Mouse (Mus musculus) right cerebral cortex, postnatal 14 days (tissue): Measurements from ENCODE around the gene Zswim7.
A peak's percentile ranks its signal among the peaks of the same experiment; 100 is the strongest.
"Not testable (repeated sequence)": the region's sequence is repeated elsewhere in the genome, so short reads cannot be mapped to it uniquely, and the experiment has no call there.

ENCODE experiments used
- DNase-seq: peaks from one replicate; pipeline ENCODE4 v3.0.0; 2022

Gene Zswim7

GRCm38 (mm10) chr11:62280675-62281600 is at the start of gene Zswim7, which contains the start of gene Ttc19:
Gene Zswim7 (minus strand): TSS chr11:62281375.
Gene Ttc19 (plus strand): TSS chr11:62281473.
- peak; percentile 95 for DNase-seq

GRCm38 (mm10) chr11:62323659-62324058 is 42.5 kb upstream of the Zswim7 start:
- no peak for DNase-seq

DNA sequence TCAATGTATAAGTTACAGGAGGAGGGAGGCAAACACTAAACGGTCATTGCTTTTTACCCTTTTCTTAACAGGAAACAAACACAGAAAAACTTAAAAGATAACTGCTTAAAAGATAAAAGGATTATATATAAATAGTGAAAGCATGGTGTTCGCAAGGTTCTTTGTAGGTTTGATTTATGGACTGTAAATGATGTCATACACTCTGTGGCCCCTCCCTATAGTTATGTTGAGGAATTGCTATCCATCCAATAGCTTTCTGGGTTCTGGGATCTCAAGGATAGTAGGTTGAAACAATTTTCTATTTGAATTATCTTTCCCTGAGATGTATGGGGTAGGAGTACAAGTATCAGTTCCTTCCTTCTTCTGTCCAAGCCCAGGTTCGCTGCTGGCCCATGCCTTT is 38.9 kb upstream of the Zswim7 start:
- no peak for DNase-seq

- peak; percentile 45 for DNase-seq
Measured at GRCm38 (mm10) chr11:62317746-62318145, 36.6 kb upstream of the Zswim7 start.

DNA sequence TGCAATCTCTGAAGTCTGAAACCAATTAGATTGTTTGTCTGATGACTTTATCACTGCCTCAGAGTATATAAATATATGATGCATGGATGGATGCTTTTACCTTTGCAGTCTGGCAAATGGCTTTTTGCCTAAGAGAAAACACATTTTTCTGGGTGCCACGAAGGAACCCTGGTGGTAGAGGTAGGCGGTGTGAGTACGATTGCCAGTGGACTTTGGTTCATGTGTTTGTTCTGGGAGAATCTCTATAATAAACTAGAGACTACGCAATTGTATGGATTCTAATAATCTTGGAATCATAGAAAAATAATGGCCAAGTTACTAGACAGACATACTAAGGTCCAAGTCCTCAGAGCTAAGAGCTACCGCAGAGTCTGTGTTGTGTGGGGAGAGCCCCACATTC is 33.8 kb upstream of the Zswim7 start:
- no peak for DNase-seq

GRCm38 (mm10) chr11:62309296-62309695 is 28.1 kb upstream of the Zswim7 start:
- DNase-seq = no peak

- DNase-seq = no peak
Measured at GRCm38 (mm10) chr11:62305866-62306265, 24.7 kb upstream of the Zswim7 start.

GRCm38 (mm10) chr11:62298883-62299282 is 17.7 kb upstream of the Zswim7 start:
- no peak for DNase-seq

GRCm38 (mm10) chr11:62294121-62294520 is 12.9 kb upstream of the Zswim7 start:
- no peak for DNase-seq

DNA sequence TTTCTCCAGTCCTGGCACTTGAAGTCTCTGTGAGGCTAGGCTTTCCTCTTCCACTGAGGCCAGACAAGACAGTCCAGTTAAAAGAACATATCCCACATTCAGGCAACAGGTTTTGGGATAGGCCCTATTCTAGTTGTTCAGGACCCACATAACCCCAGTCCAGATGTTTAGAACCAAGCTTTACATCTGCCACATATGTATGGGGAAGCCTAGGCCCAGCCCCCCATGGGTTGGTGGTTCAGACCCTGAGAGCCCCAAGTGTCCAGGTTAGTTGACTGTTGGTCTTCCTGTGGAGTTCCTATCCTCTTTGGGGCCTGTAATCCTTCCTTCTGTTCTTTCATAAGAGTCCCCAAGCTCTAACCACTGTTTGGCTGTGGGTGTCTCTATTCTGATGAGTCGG is 6.5 kb upstream of the Zswim7 start:
- no peak for DNase-seq

- no peak for DNase-seq
Measured at GRCm38 (mm10) chr11:62285020-62285419, 3.8 kb upstream of the Zswim7 start.

DNA sequence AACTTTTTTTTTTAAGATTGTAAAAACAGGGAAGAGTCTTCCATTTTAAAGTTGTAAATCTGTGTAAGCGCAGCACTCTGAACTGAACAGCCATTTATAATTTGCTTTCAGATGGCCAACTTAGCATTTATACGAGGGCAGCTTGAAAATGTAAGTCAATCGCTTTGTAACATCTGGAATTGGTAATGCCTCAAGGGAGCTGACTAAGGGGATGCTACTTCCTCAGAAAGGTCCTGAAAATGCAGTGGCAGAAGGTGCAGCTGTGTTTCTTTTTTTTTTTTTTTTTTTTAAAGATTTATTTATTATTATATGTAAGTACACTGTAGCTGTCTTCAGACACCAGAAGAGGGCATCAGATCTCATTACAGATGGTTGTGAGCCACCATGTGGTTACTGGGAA is 2.8 kb upstream of the Zswim7 start:
- not testable (repeated sequence) for DNase-seq

DNA sequence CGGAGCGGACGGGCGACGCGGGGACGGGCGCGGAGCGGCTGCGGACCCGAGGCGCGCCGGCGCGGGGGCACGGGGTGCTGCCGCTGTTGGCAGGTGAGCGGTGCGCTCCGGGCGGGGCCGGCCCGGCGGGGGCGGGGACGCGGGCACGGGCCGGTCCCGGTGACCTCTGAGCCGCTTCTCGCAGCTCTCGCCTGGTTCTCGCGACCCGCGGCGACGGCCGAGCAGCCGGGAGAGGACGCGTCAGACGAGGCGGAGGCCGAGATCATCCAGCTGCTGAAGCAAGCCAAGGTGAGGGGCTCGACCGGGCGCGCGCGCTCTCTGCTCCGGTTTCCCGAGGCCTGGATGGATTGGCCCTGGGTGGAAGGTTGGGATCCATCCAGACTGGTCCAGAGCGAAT is 424 bp upstream of the Zswim7 start:
- DNase-seq = peak; percentile 58

GRCm38 (mm10) chr11:62278027-62278426 is 3.1 kb downstream of the Zswim7 start:
- peak; percentile 73 for DNase-seq

GRCm38 (mm10) chr11:62277086-62277485 is 4.1 kb downstream of the Zswim7 start:
- no peak for DNase-seq

- DNase-seq = no peak
Measured at GRCm38 (mm10) chr11:62270851-62271250, 10.3 kb downstream of the Zswim7 start.

DNA sequence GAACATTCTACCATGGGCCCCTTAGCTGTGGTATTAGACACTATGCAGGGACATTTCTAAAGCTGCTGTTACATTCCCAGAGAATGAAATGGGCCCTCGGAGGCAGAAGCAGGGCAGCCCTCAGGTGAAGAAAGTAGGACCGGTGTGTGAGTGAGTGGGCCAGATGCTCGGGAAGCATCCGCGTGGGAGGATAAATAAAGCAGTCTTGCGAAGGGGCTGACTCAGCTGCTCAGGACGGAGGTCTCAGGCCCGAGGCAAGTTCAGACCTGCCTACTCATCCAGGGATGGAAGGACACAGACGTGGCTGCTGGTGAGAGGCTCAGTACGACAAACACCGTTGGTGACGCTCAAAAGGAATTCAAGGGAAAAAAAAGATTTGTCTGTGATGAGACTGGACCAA is 12.1 kb downstream of the Zswim7 start:
- DNase-seq = no peak

DNA sequence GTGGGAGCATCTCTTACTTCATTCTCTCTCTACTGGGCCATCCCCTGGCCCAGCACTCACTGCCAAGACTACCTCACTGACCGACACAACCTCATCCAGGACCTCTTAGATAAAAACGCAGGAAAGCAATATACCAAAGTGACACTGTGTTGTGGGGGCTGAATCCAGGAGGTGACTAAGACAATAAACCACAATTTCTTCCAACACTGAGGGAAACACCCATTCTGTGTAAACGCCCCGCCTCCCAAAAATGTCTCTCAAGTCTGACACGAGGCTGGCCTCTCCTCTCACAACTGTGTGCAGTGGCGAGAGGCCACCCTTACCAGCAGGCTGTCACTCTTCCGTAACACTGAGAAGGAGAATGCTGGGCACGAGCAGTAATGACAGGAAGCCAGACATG is 12.8 kb downstream of the Zswim7 start:
- no peak for DNase-seq

- DNase-seq = no peak
Measured at GRCm38 (mm10) chr11:62266466-62267214, 14.5 kb downstream of the Zswim7 start.

DNA sequence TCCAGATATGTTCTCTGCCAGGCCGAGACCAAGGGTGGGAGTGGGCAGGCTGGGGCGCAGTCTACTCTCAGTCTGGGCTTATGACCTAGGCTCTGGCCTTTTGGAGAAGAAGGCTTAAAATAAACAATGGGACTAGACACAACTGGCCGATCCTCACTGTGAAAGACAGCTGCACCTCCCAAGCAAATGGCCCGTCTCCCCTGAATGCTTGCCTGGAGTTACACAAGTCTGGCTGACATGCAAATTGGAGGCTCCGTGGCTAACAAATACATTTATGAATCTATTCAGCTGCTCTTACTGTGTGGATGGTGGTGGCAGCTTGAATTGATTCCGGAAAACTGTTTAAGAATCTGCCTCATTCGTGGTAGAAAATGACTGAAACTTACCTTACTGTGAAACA is 15.5 kb downstream of the Zswim7 start:
- DNase-seq = no peak

DNA sequence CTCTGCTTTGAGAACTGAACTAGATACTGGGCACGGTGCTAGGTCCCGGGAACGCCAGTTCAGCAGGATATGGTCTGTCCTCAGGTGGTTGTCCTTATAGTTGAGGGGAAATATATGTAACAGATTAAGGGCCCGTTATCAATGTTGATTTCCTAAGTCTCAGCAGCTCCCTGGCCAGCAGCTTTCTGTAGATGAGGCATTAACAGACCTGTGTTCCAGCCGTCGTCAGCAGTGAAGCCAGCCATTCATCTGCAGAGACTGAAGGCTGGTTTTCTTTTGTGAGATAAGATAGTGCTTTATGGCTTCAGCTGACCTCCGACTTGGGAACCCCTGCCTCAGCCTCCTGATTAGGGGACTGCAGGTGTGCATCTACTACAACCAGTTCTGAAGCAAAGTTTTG is 17.2 kb downstream of the Zswim7 start:
- no peak for DNase-seq

DNA sequence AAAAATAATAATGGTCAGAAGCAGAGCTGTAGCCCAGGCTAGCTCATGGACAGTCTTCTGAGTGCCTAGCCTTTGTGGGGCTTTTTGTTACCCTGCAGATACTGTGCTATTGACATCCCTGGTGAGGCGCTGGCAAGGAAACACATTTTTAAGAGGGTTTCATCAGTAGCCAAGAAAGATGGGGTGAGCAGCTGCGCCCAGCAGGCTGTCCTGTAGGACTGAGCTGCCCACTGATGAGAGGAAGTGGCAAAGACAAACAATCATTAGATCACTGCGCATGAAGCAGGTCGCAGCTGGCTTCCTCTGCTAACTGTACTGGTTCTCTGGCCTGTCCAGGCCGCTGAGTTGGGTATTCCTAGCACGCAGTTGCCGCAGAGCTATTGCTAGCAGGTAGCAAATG is 17.6 kb downstream of the Zswim7 start:
- no peak for DNase-seq

DNA sequence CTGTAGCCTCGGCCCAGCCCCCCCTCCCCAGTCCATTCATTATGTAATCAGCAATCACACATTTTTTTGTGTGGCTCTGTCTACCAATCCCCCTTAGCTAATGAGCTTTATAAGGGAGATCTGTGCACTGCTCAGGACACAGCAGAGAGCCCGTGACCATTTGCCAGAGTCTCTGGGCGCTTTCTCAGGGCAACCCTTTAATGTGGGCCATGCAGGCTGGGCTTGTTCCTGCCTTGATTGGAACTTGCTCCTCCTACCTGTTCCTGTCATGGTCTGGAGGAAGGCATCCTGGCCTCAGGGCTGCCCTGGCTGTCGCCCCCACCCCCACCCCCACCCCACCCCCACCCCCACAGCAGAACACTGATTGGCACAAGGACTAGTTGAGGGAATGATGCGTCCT is 22.0 kb downstream of the Zswim7 start:
- DNase-seq = no peak

GRCm38 (mm10) chr11:62253380-62253779 is 27.8 kb downstream of the Zswim7 start:
- no peak for DNase-seq
